Mouse (Mus musculus) myocyte (in vitro differentiated cells): ENCODE results near the gene Ivns1abp. TPM values are rescaled to one million over a fixed set of nuclear protein-coding genes. Genes with fewer than 3 reads are reported as not detected.
"Not testable (repeated sequence)": the region's sequence is repeated elsewhere in the genome, so short reads cannot be mapped to it uniquely, and the experiment has no call there.

Experiments
- H3K27me3 ChIP-seq: one replicate; pipeline ENCODE4 v1.6.1; 2011; ENCODE audit not compliant: control insufficient read depth, insufficient read depth, insufficient read length
- H3K36me3 ChIP-seq: one replicate; pipeline ENCODE4 v1.6.1; 2011; ENCODE audit not compliant: control insufficient read depth, insufficient read depth
- H3K4me2 ChIP-seq: one replicate; pipeline ENCODE4 v1.6.1; 2011; ENCODE audit warnings: low read depth, control low read depth
- H3K4me3 ChIP-seq: one replicate; pipeline ENCODE4 v1.5.1; 2011; ENCODE audit warnings: mild to moderate bottlenecking, control low read depth, moderate library complexity
- H3K79me2 ChIP-seq: one replicate; pipeline ENCODE4 v1.6.1; 2011; ENCODE audit not compliant: control insufficient read depth, insufficient read depth
- H3ac ChIP-seq: one replicate; pipeline ENCODE4 v1.6.1; 2011; ENCODE audit not compliant: control insufficient read depth, insufficient read length
- CEBPB ChIP-seq: IDR thresholded peaks from 2 replicates; pipeline ENCODE4 v1.6.1; 2011; ENCODE audit warnings: mild to moderate bottlenecking, moderate library complexity; ENCODE audit not compliant: poor library complexity, insufficient read depth, severe bottlenecking
- E2F4 ChIP-seq: IDR thresholded peaks from one replicate; pipeline ENCODE4 v1.6.1; 2011; ENCODE audit warnings: mild to moderate bottlenecking, control low read depth, moderate library complexity; ENCODE audit not compliant: insufficient read depth
- MAX ChIP-seq: IDR thresholded peaks from one replicate; pipeline ENCODE4 v1.6.1; 2011; ENCODE audit warnings: low read depth, mild to moderate bottlenecking, control low read depth
- MYOD1 ChIP-seq, 3 experiments: IDR thresholded peaks; one replicate each; pipeline ENCODE4 v1.6.1; 2011; ENCODE audit warnings: control low read depth in 2 of 3, low read depth in 2 of 3, mild to moderate bottlenecking in 2 of 3, moderate library complexity in 1 of 3; ENCODE audit not compliant: insufficient read length in 2 of 3, control insufficient read depth in 1 of 3
- MYOG ChIP-seq, 3 experiments: IDR thresholded peaks; one replicate each; pipeline ENCODE4 v1.6.1; 2011; ENCODE audit warnings: control low read depth in 2 of 3, low read depth in 2 of 3, mild to moderate bottlenecking in 2 of 3; ENCODE audit not compliant: insufficient read length in 2 of 3, control insufficient read depth in 1 of 3, insufficient read depth in 1 of 3
- POLR2A ChIP-seq: IDR thresholded peaks from one replicate; pipeline ENCODE4 v1.6.1; 2011; ENCODE audit warnings: low read depth, mild to moderate bottlenecking, control low read depth, moderate library complexity; ENCODE audit not compliant: insufficient read length
- POLR2AphosphoS2 ChIP-seq: IDR thresholded peaks from one replicate; pipeline ENCODE4 v1.6.1; 2011; ENCODE audit warnings: low read depth, control low read depth; ENCODE audit not compliant: insufficient read length
- REST ChIP-seq: IDR thresholded peaks from one replicate; pipeline ENCODE4 v1.6.1; 2011; ENCODE audit warnings: mild to moderate bottlenecking, control low read depth, moderate library complexity; ENCODE audit not compliant: insufficient read depth, insufficient read length
- SRF ChIP-seq: IDR thresholded peaks from one replicate; pipeline ENCODE4 v1.6.1; 2011; ENCODE audit warnings: low read depth; ENCODE audit not compliant: control insufficient read depth, insufficient read length
- TCF12 ChIP-seq: IDR thresholded peaks from one replicate; pipeline ENCODE4 v1.6.1; 2011; ENCODE audit warnings: mild to moderate bottlenecking, control low read depth; ENCODE audit not compliant: poor library complexity, insufficient read depth, severe bottlenecking
- TCF3 ChIP-seq: IDR thresholded peaks from one replicate; pipeline ENCODE4 v1.6.1; 2011; ENCODE audit warnings: low read depth, control low read depth; ENCODE audit not compliant: insufficient read length
- USF1 ChIP-seq: IDR thresholded peaks from one replicate; pipeline ENCODE4 v1.6.1; 2011; ENCODE audit warnings: low read depth, mild to moderate bottlenecking, control low read depth, moderate library complexity
- polyA plus RNA-seq: library from polyadenylated mRNA; unstranded; fragments of >200 nt; fragmentation: generic; extraction: Trizol; gene quantifications from one replicate; pipeline ENCODE4 v1.2.1, GENCODE M21; 2012; ENCODE audit warnings: missing spikeins

The Ivns1abp gene
- polyA plus RNA-seq, 1 experiment: 95.1 TPM

GRCm38 (mm10) chr1:151343571-151344282 lies 550 bp upstream of the Ivns1abp start:
- Histone ChIP-seq H3K4me2 (peak overlapping the region; percentile 97), H3K27me3 (no peaks in the 10 kb centered on the region), H3K79me2 (peaks cover 36% of the 10 kb centered on the region), H3K36me3 (no peaks in the 10 kb centered on the region), H3ac (peak overlapping the region; percentile 81), H3K4me3 (peak overlapping the region; percentile 66)
- TF ChIP-seq TCF3: no peak
- TF ChIP-seq MYOD1 (IDR thresholded peaks at IDR 0.05; ENCODE audit: control insufficient read depth in 1 of 3, insufficient read length in 2 of 3, low read depth in 2 of 3): no peak
- TF ChIP-seq TCF12: no peak
- no peak for TF ChIP-seq E2F4
- no peak for TF ChIP-seq POLR2A
- TF ChIP-seq CEBPB: no peak
- no peak for TF ChIP-seq SRF
- no peak for TF ChIP-seq USF1
- TF ChIP-seq REST: no peak
- no peak for TF ChIP-seq MYOG (IDR thresholded peaks at IDR 0.05; ENCODE audit: control insufficient read depth in 1 of 3, insufficient read depth in 1 of 3, insufficient read length in 2 of 3, low read depth in 2 of 3)
- TF ChIP-seq POLR2AphosphoS2: no peak
- TF ChIP-seq MAX: no peak

- H3K27me3 ChIP-seq: no peaks in the 10 kb centered on the region
- peaks cover 51% of the 10 kb centered on the region for H3K79me2 ChIP-seq
- H3ac ChIP-seq: peak overlapping the region; percentile 81
- H3K36me3 ChIP-seq: peaks cover 9% of the 10 kb centered on the region
- H3K4me2 ChIP-seq: peak overlapping the region; percentile 92
- TF ChIP-seq TCF3 (peak; percentile 23), CEBPB (no peak), MYOG (IDR thresholded peaks at IDR 0.05; ENCODE audit: control insufficient read depth in 1 of 3, insufficient read depth in 1 of 3, insufficient read length in 2 of 3, low read depth in 2 of 3) (no peak), E2F4 (no peak), REST (no peak), TCF12 (no peak), MAX (no peak), USF1 (no peak), POLR2AphosphoS2 (peak; percentile 89), MYOD1 (IDR thresholded peaks at IDR 0.05; ENCODE audit: control insufficient read depth in 1 of 3, insufficient read length in 2 of 3, low read depth in 2 of 3) (peak in 2 of 3 experiments; percentile 19 to 32), POLR2A (peak; percentile 73), SRF (no peak)
- peak overlapping the region; percentile 66 for H3K4me3 ChIP-seq
These were observed 1.0 kb downstream of the Ivns1abp start for GRCm38 (mm10) chr1:151345109-151345862.

- peak overlapping the region; percentile 92 for H3K4me2 ChIP-seq
- peaks cover 14% of the 10 kb centered on the region for H3K36me3 ChIP-seq
- TF ChIP-seq TCF12 (no peak), SRF (no peak), USF1 (no peak), MAX (no peak)
- H3K79me2 ChIP-seq: peaks cover 57% of the 10 kb centered on the region
- peak overlapping the region; percentile 66 for H3K4me3 ChIP-seq
- no peak overlapping the region for H3ac ChIP-seq
- no peaks in the 10 kb centered on the region for H3K27me3 ChIP-seq
These were observed 1.6 kb downstream of the Ivns1abp start for GRCm38 (mm10) chr1:151345863-151346195.

- peak overlapping the region; percentile 66 for H3K4me3 ChIP-seq
- H3K27me3 ChIP-seq: no peaks in the 10 kb centered on the region
These were observed 2.4 kb downstream of the Ivns1abp start for GRCm38 (mm10) chr1:151346681-151347127.

GRCm38 (mm10) chr1:151348293-151348692 lies 4.0 kb downstream of the Ivns1abp start:
- not testable (repeated sequence) for H3K4me2 ChIP-seq, H3K4me3 ChIP-seq, H3K27me3 ChIP-seq, H3ac ChIP-seq
- H3K36me3 ChIP-seq: peaks cover 39% of the 10 kb centered on the region
- H3K79me2 ChIP-seq: peaks cover 73% of the 10 kb centered on the region

More at GRCm38 (mm10) chr1:151346681-151347127, 2.4 kb downstream of the Ivns1abp start:
- TF ChIP-seq POLR2AphosphoS2: no peak
- TF ChIP-seq E2F4: no peak
- no peak for TF ChIP-seq POLR2A
- no peak for TF ChIP-seq CEBPB
- TF ChIP-seq MYOG (IDR thresholded peaks at IDR 0.05; ENCODE audit: control insufficient read depth in 1 of 3, insufficient read depth in 1 of 3, insufficient read length in 2 of 3, low read depth in 2 of 3): no peak
- no peak for TF ChIP-seq TCF12
- no peak for TF ChIP-seq REST
- TF ChIP-seq SRF: no peak
- no peak for TF ChIP-seq USF1
- TF ChIP-seq MAX: no peak
- no peak for TF ChIP-seq MYOD1 (IDR thresholded peaks at IDR 0.05; ENCODE audit: control insufficient read depth in 1 of 3, insufficient read length in 2 of 3, low read depth in 2 of 3)
- no peak for TF ChIP-seq TCF3
- peaks cover 66% of the 10 kb centered on the region for H3K79me2 ChIP-seq
- peak overlapping the region; percentile 92 for H3K4me2 ChIP-seq
- no peak overlapping the region for H3ac ChIP-seq
- peaks cover 23% of the 10 kb centered on the region for H3K36me3 ChIP-seq
